Mouse (Mus musculus) left cerebral cortex, postnatal 10 days (tissue): ENCODE measurements around the gene Cpa5. TPM values are rescaled to one million over a fixed set of nuclear protein-coding genes. Genes with fewer than 3 reads are reported as not detected.

ENCODE experiments used
- DNase-seq, 2 experiments: peaks; one replicate each; pipeline ENCODE4 v3.0.0; 2021 to 2022; ENCODE audit warnings: low spot score in 2 of 2, mixed read lengths in 1 of 2; ENCODE audit errors: extremely low spot score in 1 of 2
- intact Hi-C: fragments of 180-260 bp; cut with DNase I; formaldehyde crosslinking; loops from one replicate; pipeline ENCODE4 v1.15.1; 2025
- total RNA-seq, 2 experiments: library from RNA; stranded (reverse); gene quantifications; 2 replicates each; pipeline ENCODE4 v1.2.3; 2021

Cpa5 gene
- total RNA-seq, 2 experiments from 2014 or later, result not detected

- DNase-seq, result no peak
- intact Hi-C loops, result no loop called here
These were observed 24.6 kb downstream of the Cpa5 start for GRCm38 (mm10) chr6:30635361-30635862.

DNA sequence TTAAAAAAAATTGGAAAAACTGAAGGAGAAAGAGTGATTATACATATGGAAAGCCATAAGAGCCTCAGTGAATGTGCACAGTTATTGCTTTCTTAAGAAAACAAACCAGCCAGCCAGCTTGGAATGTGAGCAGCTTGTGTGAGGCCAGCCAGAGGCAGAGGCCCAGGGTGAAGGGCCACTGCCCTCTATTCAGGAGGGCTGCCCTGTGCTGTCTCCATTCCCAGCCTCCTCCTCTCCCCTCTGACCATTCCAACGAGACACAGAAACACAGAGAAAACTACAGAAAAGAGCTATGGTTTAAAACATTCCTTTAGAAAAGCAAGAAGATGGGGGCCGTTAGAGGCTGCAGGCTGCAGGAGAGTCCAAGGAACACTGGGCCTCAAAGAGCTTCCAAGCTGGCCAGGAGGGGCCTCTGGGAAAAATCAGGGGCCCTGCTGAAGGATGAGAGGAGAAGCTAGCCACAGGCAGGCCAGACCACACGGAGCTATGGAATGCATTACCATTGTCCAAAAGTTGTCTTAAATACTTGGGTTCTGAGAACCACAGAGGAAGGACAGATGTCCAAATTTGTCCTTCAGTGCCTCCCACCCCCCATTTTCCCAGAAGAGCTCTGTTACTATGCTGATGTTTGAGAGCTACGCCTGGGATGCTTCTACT is 25.5 kb downstream of the Cpa5 start:
- intact Hi-C loops, result no loop called here
- no peak for DNase-seq

GRCm38 (mm10) chr6:30638674-30639268 is 28.0 kb downstream of the Cpa5 start, which contains the start of gene Cpa1:
Gene Cpa1, plus strand, starts transcription at chr6:30639218.
- intact Hi-C loops, result no loop called here
- DNase-seq, result no peak

DNA sequence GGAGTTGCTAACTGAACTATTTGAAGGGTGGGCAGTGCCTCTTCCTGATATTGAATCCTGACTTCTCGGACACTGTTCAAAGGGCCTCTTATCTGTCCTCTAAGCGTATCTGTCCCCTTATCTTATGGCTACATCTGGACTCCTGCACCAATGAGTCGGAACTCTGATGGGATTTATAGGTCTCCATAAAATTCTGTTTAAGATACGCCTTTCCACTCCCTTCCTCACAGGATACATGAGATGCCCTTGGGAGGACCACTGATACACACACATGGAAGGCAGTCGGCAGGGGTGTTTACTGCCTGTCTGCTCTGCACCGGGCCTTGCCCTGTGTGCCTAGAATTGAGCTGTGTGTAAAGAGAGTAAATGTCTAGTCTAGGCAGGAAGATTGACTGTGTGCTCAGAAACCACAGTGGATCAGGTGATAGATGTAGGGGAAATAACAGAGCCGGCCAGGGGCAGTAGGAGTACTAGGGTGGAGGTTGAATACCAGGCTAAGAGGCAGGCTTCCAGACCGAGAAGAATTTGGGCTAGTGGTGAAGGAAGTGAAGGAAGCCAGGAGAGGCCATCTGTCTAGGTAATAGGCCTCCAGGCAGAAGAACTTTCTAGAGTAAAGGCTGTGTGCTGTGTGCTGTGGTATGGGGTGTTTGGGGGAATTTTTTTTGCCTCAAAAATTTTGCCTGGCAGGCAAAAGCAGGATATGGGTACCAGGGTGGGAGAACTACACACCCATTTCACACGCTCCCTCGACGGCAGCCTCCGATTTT is 33.1 kb downstream of the Cpa5 start:
- DNase-seq, result no peak
- intact Hi-C loops, result no loop called here

- DNase-seq, result no peak
- intact Hi-C loops, result no loop called here
These were observed 33.7 kb downstream of the Cpa5 start for GRCm38 (mm10) chr6:30644462-30644861.

DNA sequence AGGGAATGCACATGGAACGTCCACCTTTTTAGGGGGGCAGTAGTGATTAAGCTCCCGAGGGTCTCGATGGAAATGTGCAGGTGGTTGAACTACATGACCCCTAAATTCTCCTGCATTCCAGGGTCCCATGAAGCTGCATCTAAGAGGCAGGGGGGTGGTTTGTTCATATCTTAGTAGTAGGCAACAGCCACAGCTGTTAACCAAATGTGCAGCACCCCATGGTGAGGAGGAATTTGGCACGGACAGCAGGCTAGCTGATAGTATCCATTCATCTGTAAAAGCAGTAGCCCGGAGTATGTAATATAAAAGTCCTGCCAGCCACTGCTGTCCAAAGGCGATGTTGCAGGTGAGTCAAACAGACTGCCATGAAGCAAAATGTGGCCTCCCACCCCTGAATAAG is 34.6 kb downstream of the Cpa5 start:
- DNase-seq, result no peak
- intact Hi-C loops, result no loop called here

- peak in 1 of 2 experiments; percentile 49 for DNase-seq
- intact Hi-C loops, result no loop called here
These were observed 39.0 kb downstream of the Cpa5 start for GRCm38 (mm10) chr6:30649651-30650296.

DNA sequence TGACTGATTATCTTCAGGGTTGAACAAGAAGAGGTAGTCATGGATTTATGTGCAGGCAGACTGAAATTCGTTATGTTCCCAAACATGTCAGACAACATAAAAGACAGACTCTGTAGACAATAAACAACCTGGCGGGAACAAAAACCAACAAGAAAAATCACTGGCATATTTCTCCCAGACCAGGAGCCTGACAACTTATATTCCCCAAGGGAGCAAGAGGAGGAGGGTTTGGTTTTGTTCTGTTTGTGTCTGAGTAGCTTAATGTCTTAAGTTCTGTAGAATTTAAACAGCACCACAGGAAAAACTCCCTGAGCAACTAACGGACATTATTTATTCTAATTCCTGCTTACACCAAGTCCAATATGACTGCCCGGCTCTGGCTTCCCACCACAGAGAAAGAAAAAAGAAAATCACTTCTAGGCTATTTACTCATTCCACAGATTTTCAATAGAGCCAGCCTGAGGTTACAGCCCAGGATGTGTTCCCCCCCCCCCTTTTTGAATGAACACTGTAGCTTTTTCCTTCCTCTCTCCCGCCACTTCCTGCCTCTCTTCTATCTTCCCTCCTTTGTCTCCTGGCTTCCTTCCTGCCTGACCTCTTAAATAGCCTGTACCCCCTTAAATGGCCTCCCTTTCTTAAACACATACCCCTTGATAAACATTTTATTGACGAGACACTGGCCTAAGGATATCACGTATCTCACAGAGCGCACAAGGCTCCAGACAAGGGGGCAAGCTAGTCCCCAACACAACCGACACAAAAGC is 41.8 kb downstream of the Cpa5 start:
- intact Hi-C loops, result no loop called here
- no peak for DNase-seq

DNA sequence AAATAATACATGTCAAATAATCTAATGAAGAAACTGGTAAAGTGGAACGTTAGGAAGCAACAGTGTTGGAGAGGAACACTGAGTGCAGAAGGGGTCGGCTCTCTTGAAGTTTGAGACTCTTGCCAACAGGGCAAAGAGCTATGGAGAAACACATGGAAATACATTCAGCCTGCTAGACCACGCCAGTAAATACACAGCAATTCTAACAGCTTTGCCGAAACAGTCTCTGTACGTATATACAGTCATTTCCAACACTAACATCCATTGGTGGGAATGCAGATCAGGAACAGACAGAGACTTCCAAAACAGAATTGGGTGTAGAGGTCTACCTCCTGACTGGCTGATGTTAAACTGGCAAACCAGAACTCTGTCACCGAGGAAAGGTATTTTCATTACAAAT is 42.7 kb downstream of the Cpa5 start:
- no peak for DNase-seq
- intact Hi-C loops, result no loop called here

GRCm38 (mm10) chr6:30654402-30654859 is 43.6 kb downstream of the Cpa5 start:
- intact Hi-C loops, result no loop called here

GRCm38 (mm10) chr6:30654932-30655331 is 44.1 kb downstream of the Cpa5 start:
- intact Hi-C loops, result no loop called here
- DNase-seq, result no peak

More at GRCm38 (mm10) chr6:30654402-30654859, 43.6 kb downstream of the Cpa5 start:
- no peak for DNase-seq

DNA sequence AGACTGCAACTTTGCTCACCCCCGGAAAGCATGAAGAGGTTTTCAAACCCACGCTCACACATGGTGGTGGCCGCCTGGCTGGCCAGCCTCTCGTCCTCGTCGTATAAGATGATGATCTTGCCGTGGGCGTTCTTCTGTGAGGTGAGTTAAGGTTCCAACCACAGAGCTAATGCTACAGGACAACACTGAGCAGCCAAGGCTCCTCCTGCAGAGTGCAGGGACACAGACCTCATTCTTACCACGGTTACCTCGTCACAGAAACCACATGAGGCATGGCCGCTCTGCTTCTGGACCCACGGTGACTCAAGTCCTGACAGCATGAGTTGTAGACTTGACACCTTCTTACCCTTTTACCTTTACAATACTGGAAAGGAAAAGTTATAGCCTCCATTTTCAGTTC is 46.5 kb downstream of the Cpa5 start:
- DNase-seq, result no peak
- intact Hi-C loops, result no loop called here

DNA sequence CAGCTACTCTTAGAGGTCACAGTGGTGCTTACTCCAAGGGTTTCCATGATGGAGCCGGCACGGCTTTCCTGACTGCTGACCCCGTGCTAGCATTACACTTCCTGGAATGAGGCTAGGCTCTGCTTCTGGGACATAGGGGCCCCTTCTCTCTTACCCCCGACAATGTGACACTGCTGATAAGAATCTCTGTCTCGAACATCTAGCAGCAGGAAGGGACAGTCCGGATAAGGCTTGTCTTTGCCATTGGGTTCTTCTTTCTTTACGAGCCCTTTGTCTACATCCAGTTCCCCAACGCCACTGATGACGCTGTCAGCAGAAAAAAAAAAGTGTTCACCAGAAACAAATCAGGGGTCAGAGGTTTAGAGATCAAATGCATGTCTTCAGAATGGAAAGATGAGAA is 47.8 kb downstream of the Cpa5 start:
- intact Hi-C loops, result no loop called here

GRCm38 (mm10) chr6:30664776-30665175 is 54.0 kb downstream of the Cpa5 start:
- intact Hi-C loops, result no loop called here
- DNase-seq, result no peak

More for the DNA sequence above, 47.8 kb downstream of the Cpa5 start:
- DNase-seq, result no peak

GRCm38 (mm10) chr6:30665296-30665695 is 54.5 kb downstream of the Cpa5 start:
- intact Hi-C loops, result no loop called here

GRCm38 (mm10) chr6:30666043-30666442 is 55.2 kb downstream of the Cpa5 start:
- intact Hi-C loops, result no loop called here
- DNase-seq, result no peak

More at GRCm38 (mm10) chr6:30665296-30665695, 54.5 kb downstream of the Cpa5 start:
- DNase-seq, result no peak

- intact Hi-C loops, result no loop called here
- DNase-seq, result no peak
These were observed 56.8 kb downstream of the Cpa5 start for GRCm38 (mm10) chr6:30667585-30667984.

GRCm38 (mm10) chr6:30671696-30672095 is 60.9 kb downstream of the Cpa5 start:
- intact Hi-C loops, result no loop called here

More at GRCm38 (mm10) chr6:30671696-30672095, 60.9 kb downstream of the Cpa5 start:
- DNase-seq, result no peak
